Mouse (Mus musculus) embryonic fibroblast, embryonic 13.5 days (primary cell): ENCODE data around the gene Cdk9.

Experiments
- CTCF ChIP-seq: IDR thresholded peaks from 2 replicates; pipeline ENCODE4 v1.5.1; 2011; ENCODE audit warnings: mild to moderate bottlenecking, control low read depth, low read length, moderate library complexity, borderline replicate concordance; ENCODE audit not compliant: insufficient read depth
- POLR2A ChIP-seq: IDR thresholded peaks from 2 replicates; pipeline ENCODE4 v1.6.1; 2011; ENCODE audit warnings: low read depth, mild to moderate bottlenecking, control low read depth, low read length, moderate library complexity

DNA sequence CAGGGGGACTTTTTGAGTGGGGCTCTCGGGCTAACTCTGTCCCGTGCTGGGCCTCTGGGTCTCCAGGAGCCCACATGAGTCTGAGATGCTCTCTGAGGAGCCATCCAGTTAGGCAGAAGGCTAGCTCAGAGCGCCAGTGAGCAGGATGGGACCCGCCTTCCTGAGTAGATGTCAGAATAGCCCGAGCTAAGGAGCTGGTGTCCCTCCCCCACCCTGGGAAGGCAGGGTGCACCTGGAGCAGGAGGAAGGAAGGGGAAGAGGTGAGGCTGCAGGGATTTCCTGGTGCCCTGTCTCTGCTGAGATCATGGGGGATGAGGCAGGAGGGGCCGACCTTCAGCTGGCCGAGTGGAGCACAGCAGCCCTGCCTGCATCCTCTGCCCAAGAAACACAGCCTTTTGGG, 15.6 kb upstream of the Cdk9 start:
- TF ChIP-seq POLR2A = no peak
- TF ChIP-seq CTCF = no peak
